Mouse (Mus musculus) mammary gland, adult 2 months (tissue): ENCODE measurements around the gene Akap14. TPM values are rescaled to one million over a fixed set of nuclear protein-coding genes. Genes with fewer than 3 reads are reported as not detected.

Experiments used
- polyA plus RNA-seq: library from polyadenylated mRNA; depleted of rRNA; stranded (reverse); fragments of >200 nt; gene quantifications from 2 replicates; pipeline ENCODE4 v1.2.3, GENCODE M21; 2012; ENCODE audit warnings: low replicate concordance; rRNA removed

The Akap14 gene
- polyA plus RNA-seq: not detected in 2 replicates

DNA sequence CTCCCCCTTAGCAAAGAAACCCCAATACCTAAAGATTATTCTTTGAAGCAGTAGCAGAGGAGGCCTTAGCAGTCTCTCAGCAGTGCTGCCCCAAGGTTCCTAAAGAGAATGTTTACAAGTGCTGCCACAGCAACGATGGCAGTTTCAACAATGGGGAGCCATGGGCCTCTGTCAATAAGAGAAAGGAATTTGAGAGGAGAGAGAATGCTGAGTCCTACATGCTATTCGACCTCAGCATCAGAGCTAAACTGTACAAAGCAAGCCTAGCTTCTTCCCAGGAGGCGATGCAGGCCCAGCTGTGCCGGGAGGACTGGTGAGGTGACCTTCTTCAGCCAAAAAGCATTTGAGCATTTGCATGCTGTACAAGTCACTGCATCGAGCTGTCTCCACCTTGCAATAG is at the start of gene Akap14:
TSS of gene Akap14 (minus strand) at position 101 of the 400 bp plus-strand sequence.

DNA sequence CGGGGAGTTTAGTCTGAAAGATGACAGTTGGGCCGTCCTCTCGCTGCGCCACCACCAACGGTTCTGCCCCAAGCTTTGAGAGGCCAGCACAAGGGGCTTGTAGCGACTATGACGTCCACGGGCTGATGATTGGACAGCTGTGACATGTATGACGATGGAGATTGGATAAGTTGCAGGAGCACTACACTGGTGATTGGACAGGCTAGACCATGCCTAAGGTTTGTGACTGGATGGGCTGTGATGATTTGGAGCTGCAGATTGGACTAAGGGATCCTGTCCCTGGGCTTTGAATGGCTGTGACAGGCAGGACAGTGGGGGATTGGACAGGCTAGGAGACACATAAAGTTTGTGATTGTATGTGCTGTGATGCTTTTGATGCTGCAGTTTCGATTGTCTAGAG is 42.3 kb upstream of the Akap14 start, which contains the start of gene Gm9:
TSS of gene Gm9 (minus strand) at position 101 of the 400 bp plus-strand sequence.

DNA sequence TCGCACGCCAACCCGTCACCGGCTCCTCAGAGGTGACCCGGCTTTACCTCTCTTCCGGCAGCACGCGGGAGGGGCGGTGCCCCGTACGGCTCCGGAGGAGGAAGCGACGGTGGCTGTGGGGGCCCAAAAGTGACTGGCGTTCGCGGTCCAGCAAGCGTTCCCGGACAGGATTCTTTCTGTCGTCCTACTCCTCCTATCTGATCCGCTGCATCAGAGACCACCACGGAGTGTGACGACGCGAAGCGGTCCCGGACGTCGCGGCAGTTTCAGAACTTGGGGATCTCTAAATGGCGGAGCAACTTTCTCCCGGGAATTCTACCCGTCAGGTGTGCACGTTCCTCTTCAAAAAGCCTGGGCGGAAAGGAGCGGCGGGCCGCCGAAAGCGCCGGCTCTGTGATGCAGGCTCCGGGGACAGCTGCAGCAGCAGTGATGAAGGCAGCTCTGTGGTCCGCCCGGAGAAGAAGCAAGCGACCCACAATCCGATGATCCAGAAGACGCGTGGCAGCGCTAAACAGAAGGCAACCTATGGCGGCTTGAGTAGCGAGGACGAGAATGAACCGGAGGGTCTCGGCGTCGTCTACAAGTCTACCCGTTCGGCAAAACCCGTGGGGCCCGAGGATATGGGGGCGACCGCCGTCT is 22.6 kb upstream of the Akap14 start, which contains the start of the genes Ndufa1 and Rnf113a1:
TSS of gene Ndufa1 (minus strand) at position 59 of the 639 bp plus-strand sequence.
TSS of gene Rnf113a1 (plus strand) at position 141 of the 639 bp plus-strand sequence.

DNA sequence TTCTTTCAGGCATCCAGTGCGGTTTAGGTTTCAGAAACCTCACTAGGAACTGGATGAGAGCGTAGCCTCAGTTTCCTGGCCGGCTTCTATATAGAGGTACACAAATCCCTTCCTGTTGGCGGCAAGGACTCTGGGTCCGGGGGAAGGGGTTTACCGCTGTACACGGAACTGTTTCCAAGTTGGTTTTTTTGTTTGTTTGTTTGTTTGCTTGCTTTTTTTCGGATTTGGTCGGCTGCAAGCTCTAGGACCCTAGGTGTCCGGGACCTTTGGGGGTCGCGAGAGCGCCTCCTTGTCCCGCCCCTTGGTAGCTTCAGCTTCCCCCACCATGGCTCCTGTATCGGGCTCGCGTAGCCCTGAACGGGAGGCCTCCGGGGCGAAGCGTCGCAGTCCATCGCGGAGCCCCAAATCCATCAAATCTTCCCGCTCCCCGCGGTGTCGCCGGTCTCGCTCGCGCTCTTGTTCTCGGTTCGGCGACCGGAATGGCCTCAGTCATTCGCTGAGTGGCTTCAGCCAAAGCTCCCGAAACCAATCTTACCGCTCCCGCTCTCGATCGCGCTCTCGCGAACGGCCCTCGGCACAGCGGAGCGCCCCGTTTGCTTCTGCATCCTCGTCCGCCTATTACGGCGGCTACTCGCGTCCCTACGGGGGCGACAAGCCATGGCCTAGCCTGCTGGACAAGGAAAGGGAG is 41.8 kb downstream of the Akap14 start, which contains the start of gene Nkap:
TSS of gene Nkap (plus strand) at position 125 of the 688 bp plus-strand sequence.

DNA sequence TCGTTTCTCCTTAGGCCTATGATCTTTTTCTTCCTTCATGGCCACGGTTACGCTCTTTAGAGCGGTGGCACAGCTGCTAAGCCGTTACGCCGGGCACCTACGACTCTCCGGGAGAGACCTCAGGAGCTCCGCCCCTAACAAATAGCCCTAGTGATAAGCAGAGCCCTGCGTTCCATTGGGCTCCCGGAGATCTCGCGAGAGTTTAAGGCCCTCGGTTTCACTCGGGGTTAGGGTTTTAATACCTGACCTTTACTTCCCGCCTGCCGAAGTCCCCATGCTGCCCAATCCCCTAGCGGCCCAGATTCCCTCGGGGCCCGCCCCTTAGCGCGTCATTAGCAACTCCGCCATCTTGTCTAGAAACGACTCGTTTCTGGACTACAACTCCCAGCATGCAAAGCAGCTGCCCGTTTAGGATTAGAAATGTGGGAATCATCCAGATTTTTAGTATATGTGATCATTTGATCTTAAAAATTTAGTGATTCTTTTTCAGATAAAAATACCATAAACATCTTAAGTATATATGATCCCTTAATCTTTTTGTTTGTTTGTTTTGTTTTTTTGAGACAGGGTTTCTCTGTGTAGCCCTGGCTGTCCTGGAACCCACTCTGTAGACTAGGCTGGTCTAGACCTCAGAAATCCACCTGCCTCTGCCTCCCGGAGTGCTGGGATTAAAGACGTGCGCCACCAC is 58.3 kb downstream of the Akap14 start, which contains the start of gene Upf3b:
TSS of gene Upf3b (minus strand) at position 130 of the 688 bp plus-strand sequence.

Other genes starting within 250 kb of the Akap14 start
- 13.2 and 29.8 TPM in 2 replicates for gene Sept6, start 177.0 kb downstream of the Akap14 start, polyA plus RNA-seq
- not detected in 2 replicates for gene Sowahd, start 120.0 kb downstream of the Akap14 start, polyA plus RNA-seq
- gene Rpl39, start 83.4 kb downstream of the Akap14 start, polyA plus RNA-seq: 42.2 and 119 TPM in 2 replicates
- 1.7 and 2.8 TPM in 2 replicates for gene Upf3b, start 58.5 kb downstream of the Akap14 start, polyA plus RNA-seq
- 2.6 and 3.3 TPM in 2 replicates for gene Nkap, start 42.0 kb downstream of the Akap14 start, polyA plus RNA-seq
- 177 and 403 TPM in 2 replicates for gene Ndufa1, start 22.3 kb upstream of the Akap14 start, polyA plus RNA-seq
- 1.2 and 2.6 TPM in 2 replicates for gene Rnf113a1, start 22.4 kb upstream of the Akap14 start, polyA plus RNA-seq
- gene Gm9, start 42.2 kb upstream of the Akap14 start, polyA plus RNA-seq: not detected in 2 replicates
- not detected in 2 replicates for gene Rhox1, start 53.4 kb upstream of the Akap14 start, polyA plus RNA-seq
- not detected in 2 replicates for gene Rhox2a, start 76.1 kb upstream of the Akap14 start, polyA plus RNA-seq
- gene Rhox3a, start 81.1 kb upstream of the Akap14 start, polyA plus RNA-seq: not detected in 2 replicates
- gene Rhox4a, start 96.5 kb upstream of the Akap14 start, polyA plus RNA-seq: not detected in 2 replicates
- gene Rhox3a2, start 211.2 kb upstream of the Akap14 start, polyA plus RNA-seq: not detected in 2 replicates
- not detected in 2 replicates for gene Rhox4a2, start 222.0 kb upstream of the Akap14 start, polyA plus RNA-seq
- gene Rhox2b, start 243.2 kb upstream of the Akap14 start, polyA plus RNA-seq: not detected in 2 replicates